Mouse (Mus musculus): ENCODE measurements around the gene Sstr4. TPM values are rescaled to one million over a fixed set of nuclear protein-coding genes. Genes with fewer than 3 reads are reported as not detected.

The Sstr4 gene
- polyA plus RNA-seq, 1 experiment = 0.30 TPM

DNA sequence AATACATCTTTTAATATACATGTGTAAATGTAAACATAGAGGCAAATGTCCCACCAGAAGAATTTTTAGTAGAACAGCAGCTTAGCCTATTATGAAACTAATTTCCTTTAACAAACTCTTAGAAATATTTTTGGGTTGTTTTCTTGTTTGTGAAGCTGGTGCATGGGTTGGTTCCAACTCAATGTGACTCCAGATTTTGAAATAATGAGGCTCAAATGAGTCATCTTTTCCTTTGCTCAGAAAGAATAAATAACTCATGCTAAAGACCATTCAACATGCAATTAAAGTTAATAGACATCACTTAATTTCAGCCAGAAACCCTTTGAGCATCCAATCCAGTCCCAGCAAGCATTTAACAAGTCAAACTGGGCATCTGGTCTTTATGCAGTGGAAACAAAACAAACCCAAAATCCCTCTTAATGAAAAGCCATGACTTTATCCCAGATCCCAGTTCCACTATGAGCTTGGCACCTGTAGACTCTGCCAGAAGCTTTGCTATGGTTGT is 33.9 kb downstream of the Sstr4 start:
- DNase-seq (ENCODE audit: low spot score) = no peak

- DNase-seq (ENCODE audit: low spot score) = no peak
Measured at GRCm38 (mm10) chr2:148430941-148431340, 35.8 kb downstream of the Sstr4 start.

DNA sequence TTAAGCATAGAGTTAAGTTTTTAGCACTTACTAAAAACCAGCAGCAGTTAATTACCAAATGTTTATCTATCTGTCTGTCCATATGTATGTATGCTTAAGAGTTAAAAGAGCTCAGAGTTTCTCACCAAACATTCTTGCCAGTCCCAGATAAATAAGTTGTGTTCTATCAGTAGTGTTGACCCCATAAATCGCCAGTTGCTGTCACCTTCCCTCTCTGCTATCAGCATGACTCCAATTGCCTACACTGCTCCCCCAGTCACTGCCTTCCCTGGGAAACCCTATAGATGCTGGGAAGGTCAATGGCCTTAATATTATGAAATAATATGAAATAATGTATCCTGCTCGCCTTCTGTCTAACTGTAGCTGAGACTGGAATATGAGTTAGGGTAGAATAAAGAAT is 37.2 kb downstream of the Sstr4 start:
- DNase-seq (ENCODE audit: low spot score) = no peak

DNA sequence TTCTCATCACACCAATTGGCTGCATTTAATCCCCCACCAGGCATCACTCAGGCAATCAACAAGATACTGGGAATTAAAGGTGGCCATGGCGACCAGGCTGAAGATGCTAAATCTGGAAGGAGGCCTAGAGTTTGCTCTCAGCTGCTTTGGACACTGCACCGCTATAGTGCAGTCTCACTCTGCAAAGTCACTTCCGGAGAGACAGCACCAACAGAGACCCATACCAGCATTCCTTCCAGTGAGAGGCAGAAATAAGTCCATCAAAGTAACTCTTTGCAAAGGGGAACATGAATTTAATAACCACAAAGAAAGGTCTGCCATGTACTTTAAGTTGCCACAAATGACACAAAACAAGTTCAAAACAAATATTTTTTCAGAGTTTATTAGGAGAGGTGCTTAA is 41.1 kb downstream of the Sstr4 start:
- DNase-seq (ENCODE audit: low spot score) = no peak

DNA sequence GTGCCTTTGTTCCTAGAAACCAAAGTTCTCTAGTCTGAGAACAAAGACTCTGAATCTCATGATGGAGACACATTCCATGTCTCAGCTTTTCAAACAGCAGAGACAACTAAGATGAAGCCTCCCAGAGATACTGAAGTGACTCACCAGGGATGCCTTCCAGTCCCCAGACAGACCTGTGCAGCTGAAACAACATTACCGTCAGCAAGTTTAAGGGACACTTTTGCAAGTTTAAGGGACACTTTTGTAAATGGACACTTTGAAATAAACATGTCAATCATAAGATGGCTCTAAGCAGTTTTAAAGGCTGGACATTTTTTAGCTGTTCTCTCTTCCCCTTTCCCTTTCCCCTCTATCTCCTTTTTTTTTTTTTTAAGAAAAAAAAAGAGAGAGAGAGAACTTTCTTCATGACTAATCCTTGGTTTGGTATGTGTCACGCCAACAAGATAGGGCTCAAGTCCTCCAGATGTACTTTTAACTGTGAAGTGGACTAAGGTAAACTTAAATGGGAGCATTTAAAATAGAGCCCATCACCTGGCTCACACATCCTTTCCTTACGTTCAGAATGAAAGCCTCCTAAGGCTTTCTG is 44.6 kb downstream of the Sstr4 start:
- no peak for DNase-seq (ENCODE audit: low spot score)

- no peak for DNase-seq (ENCODE audit: low spot score)
Measured at GRCm38 (mm10) chr2:148441421-148441820, 46.3 kb downstream of the Sstr4 start.

DNA sequence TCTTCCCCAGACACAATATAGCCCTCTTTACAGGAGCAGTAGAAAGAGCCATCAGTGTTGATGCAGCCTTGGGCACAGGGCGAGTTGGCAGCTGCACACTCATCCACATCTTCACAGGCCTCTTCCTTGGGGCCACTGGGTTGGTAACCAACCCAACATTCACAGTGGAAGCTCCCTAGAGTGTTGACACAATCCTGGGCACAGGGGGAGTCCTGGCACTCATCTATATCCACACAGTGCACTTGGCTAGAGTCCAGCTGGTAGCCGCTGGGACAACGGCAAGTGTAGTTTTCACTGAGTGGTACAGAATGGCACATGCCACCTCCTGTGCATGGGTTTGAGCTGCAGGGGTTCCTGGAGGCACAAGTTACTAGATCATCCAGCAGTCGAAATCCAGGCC is 47.0 kb downstream of the Sstr4 start:
- no peak for DNase-seq (ENCODE audit: low spot score)

DNA sequence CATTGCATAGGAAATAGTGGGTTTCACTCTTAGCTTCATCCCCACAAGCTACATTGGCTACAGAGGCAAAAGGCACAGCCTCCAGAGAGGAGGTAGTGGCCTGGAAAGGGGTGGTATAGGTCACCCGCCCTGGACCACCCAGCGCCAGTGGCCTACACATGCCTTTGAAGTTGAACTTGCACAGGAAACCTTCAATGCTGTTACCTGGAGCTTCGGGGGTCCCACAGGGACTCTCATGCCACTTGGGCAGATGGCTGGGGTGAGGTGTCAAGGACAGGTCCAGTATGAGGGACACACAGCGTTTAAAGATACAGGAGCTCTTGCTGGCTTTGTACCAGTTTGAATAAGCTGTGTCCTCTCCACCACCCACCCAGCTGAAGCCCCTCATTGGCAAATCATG is 47.6 kb downstream of the Sstr4 start:
- DNase-seq (ENCODE audit: low spot score) = no peak

GRCm38 (mm10) chr2:148443249-148443958 is 48.3 kb downstream of the Sstr4 start, which contains the start of gene Cd93:
Gene Cd93 (minus strand): TSS chr2:148443563.
- DNase-seq (ENCODE audit: low spot score) = no peak

DNA sequence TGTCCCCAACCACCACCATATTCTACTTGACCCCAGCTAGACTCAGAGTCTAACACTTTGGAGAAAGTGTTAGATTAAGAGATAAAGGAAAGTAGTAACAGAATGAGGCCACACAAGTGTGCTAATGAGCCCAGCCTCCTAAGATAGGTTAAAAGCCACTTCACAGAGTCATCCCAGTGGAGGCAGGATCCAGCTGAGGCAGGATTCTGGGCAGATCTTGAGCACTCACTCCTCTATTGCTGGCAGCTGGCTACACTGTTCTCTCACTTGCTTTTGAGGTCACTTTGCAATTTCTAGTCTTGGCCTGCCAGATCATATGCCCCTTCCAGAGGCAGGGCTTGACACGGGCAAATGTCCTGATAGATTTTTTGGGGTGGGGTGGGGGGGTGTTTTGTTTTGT is 49.3 kb downstream of the Sstr4 start:
- DNase-seq (ENCODE audit: low spot score) = no peak

DNA sequence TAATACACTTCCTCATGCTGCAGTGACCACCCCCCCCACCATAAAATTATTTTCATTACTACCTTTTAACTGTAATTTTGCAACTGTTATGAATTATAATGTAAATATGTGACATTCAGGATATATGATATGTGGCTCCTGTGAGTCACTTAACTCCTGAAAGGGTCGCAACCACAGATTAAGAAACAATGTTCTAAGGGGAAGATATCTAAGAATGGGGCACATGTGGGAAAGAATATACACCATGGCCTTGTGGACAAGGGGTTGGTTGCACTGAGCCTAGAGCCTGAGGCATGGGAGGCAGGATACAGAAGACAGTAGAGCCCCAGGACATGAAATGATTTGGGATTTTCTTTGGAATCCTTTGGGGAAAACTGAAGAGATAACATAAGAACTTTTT is 50.5 kb downstream of the Sstr4 start:
- no peak for DNase-seq (ENCODE audit: low spot score)

Other genes starting within 250 kb of the Sstr4 start
- gene Thbd, start 12.8 kb downstream of the Sstr4 start, polyA plus RNA-seq (2012; rRNA removed) = 48.9 and 55.0 TPM in 2 replicates
- 11.9 and 15.2 TPM in 2 replicates for gene Cd93, start 48.2 kb downstream of the Sstr4 start, polyA plus RNA-seq (2012; rRNA removed)

All from urinary bladder, adult 2 months (tissue).